ENCODE assay signal across 9 mouse cellular contexts in genomic region chr12:45467058-45467457, GRCm38 (mm10).
DNase-seq lines count a peak whose midpoint lies in the region; ATAC-seq and TF ChIP-seq lines count a peak whose summit lies in the region.
"Had no signal": no experiment of that assay in that cellular context is flagged by ENCODE, and none has a peak within 500 bp of the region (broad histone marks: within the 10 kb centered on the region; RNA-seq: fewer than 3 reads in every experiment).

No protein-coding gene starts in this region.

- H3K36me3 ChIP-seq in limb, embryonic 10.5 days, result no peaks in the 10 kb centered on the region
- H3K36me3 ChIP-seq in stomach, embryonic 16.5 days (ENCODE audit: control insufficient read depth, insufficient read depth, low read length), result no peaks in the 10 kb centered on the region
- H3K36me3 ChIP-seq: lung, embryonic 15.5 days had no signal

- no peak overlapping the region for H3K9ac ChIP-seq in stomach, embryonic 16.5 days (ENCODE audit: low read length)
- H3K9ac ChIP-seq: lung, embryonic 15.5 days had no signal

- H3K4me2 ChIP-seq in stomach, embryonic 16.5 days (ENCODE audit: low read depth, low read length), result no peak overlapping the region
- H3K4me2 ChIP-seq: lung, embryonic 15.5 days had no signal

- H3K4me3 ChIP-seq in limb, embryonic 10.5 days, result no peak overlapping the region
- H3K4me3 ChIP-seq in stomach, embryonic 16.5 days (replicated peaks; ENCODE audit: low read length), result no peak overlapping the region
- H3K4me3 ChIP-seq in lung, adult 2 months (replicated peaks; ENCODE audit: extremely low read depth, low read depth, low read length), result no peak overlapping the region
- H3K4me3 ChIP-seq: lung, embryonic 15.5 days had no signal

- no peaks in the 10 kb centered on the region for H3K9me3 ChIP-seq in limb, embryonic 10.5 days (replicated peaks)
- no peaks in the 10 kb centered on the region for H3K9me3 ChIP-seq in stomach, embryonic 16.5 days (replicated peaks; ENCODE audit: control insufficient read depth, low read length)
- H3K9me3 ChIP-seq: lung, embryonic 15.5 days had no signal

- DNase-seq in heart, postnatal 10 days, result peak; percentile 18 to 30
- no peak for DNase-seq in heart, adult 9 months (ENCODE audit: low spot score in 2 of 2)
- peak; percentile 88 for DNase-seq in brain, adult 2 months (ENCODE audit: low read depth, low spot score)
- DNase-seq in gastrocnemius, postnatal 4 days (ENCODE audit: low spot score in 2 of 2), result peak; percentile 18 to 64
- peak; percentile 35 for DNase-seq in limb, embryonic 10.5 days (ENCODE audit: low spot score)
- no peak for DNase-seq in lung, adult 2 months

- no peak overlapping the region for H3K27ac ChIP-seq in limb, embryonic 10.5 days
- no peak overlapping the region for H3K27ac ChIP-seq in stomach, embryonic 16.5 days (ENCODE audit: low read length)
- H3K27ac ChIP-seq: lung, embryonic 15.5 days had no signal

- TF ChIP-seq CTCF in lung, adult 2 months (IDR thresholded peaks at IDR 0.05; ENCODE audit: insufficient read depth, low read length), result no peak

- 55% methylated on average over 2 of the region's 2 CpGs for WGBS in limb, embryonic 10.5 days
- 29% methylated on average over 2 of the region's 2 CpGs for WGBS in stomach, embryonic 16.5 days
- 29% methylated on average over 2 of the region's 2 CpGs for WGBS in lung, adult 2 months

- TF ChIP-seq POLR2A in lung, adult 2 months (IDR thresholded peaks at IDR 0.05; ENCODE audit: borderline replicate concordance, extremely low read depth, low read depth, low read length), result no peak

- intact Hi-C loops in heart, postnatal 10 days (cut with DNase I), result no loop called here

- H3K27me3 ChIP-seq in limb, embryonic 10.5 days (ENCODE audit: low read depth, poor library complexity, severe bottlenecking), result no peaks in the 10 kb centered on the region
- no peaks in the 10 kb centered on the region for H3K27me3 ChIP-seq in stomach, embryonic 16.5 days (ENCODE audit: control insufficient read depth, insufficient read depth, low read length)
- H3K27me3 ChIP-seq: lung, embryonic 15.5 days had no signal

- H3K4me1 ChIP-seq in limb, embryonic 10.5 days, result no peaks in the 10 kb centered on the region
- H3K4me1 ChIP-seq in stomach, embryonic 16.5 days (ENCODE audit: control insufficient read depth, insufficient read depth, low read length), result no peaks in the 10 kb centered on the region
- H3K4me1 ChIP-seq in lung, adult 2 months (ENCODE audit: control insufficient read depth, insufficient read depth, low read length), result no peaks in the 10 kb centered on the region
- H3K4me1 ChIP-seq: lung, embryonic 15.5 days had no signal

- peak; percentile 85 for ATAC-seq in stomach, embryonic 16.5 days (ENCODE audit: insufficient read depth, low FRiP score)
- no peak for ATAC-seq in erythroid progenitor cell, adult 5-6 weeks (replicated peaks; ENCODE audit: low FRiP score, poor library complexity, severe bottlenecking)

Comparison
In these comparisons a context has a peak if more than half of its experiments do, and no peak if none do; other contexts are left out.
1. DNase-seq: peak in heart, postnatal 10 days (2 of 2), brain, adult 2 months (single experiment), gastrocnemius, postnatal 4 days (2 of 2) and limb, embryonic 10.5 days (single experiment); none in heart, adult 9 months (0 of 2) and lung, adult 2 months (single experiment).